Mouse (Mus musculus) embryonic fibroblast, embryonic 13.5 days (primary cell): ENCODE data around the gene Epb41l1. TPM values are rescaled to one million over a fixed set of nuclear protein-coding genes. Genes with fewer than 3 reads are reported as not detected.

Experiments used
- H3K27ac ChIP-seq: 2 replicates; pipeline ENCODE4 v1.5.1; 2012; ENCODE audit warnings: low read length, control low read depth, inconsistent platforms; ENCODE audit not compliant: insufficient read depth
- H3K4me1 ChIP-seq: 2 replicates; pipeline ENCODE4 v1.6.1; 2011; ENCODE audit warnings: low read length; ENCODE audit not compliant: control insufficient read depth, insufficient read depth
- H3K4me3 ChIP-seq: 2 replicates; pipeline ENCODE4 v1.5.1; 2011; ENCODE audit warnings: mild to moderate bottlenecking, control low read depth, low read length; ENCODE audit not compliant: insufficient read depth
- CTCF ChIP-seq: IDR thresholded peaks from 2 replicates; pipeline ENCODE4 v1.5.1; 2011; ENCODE audit warnings: mild to moderate bottlenecking, control low read depth, low read length, moderate library complexity, borderline replicate concordance; ENCODE audit not compliant: insufficient read depth
- POLR2A ChIP-seq: IDR thresholded peaks from 2 replicates; pipeline ENCODE4 v1.6.1; 2011; ENCODE audit warnings: low read depth, mild to moderate bottlenecking, control low read depth, low read length, moderate library complexity
- polyA plus RNA-seq: library from polyadenylated mRNA; stranded (reverse); fragments of >200 nt; gene quantifications from 2 replicates; pipeline ENCODE4 v1.2.4, GENCODE M21; 2011; ENCODE audit warnings: low read depth; ENCODE audit not compliant: missing spikeins, insufficient read length

Epb41l1 gene
- polyA plus RNA-seq, 1 experiment = 33.6 TPM

DNA sequence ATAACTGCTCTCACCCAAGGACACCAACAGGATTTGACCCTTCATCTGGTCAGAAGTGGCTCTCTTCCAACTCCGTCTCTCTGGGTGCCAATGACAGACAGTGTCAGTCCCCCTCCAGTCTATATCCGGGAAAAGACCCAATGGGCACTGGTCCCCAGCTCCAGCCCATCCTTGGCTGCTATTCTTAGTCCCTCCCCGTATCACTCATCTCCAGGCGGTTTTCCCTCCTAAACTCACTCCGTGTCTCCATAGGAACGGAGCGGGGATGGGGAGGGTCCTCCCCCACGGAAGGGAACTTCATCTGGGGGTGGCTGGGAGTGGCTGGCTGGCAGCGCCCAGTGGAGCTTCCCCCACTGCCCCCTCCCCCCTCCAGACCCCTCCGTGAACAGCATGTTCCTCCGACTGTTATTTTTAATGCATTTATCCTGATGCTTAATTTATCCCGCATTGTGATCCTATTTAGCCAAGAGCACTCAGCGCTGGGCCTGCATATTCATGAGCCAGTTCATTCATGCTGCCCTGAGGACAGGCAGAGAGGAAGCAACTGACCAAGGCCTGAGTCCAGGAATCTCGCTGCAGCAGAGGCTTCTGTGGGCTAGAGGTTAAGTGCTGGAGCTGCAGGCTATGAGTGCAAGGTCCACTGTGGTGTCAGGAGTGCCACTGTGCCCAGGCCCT lies 164.2 kb downstream of the Epb41l1 start:
- Histone ChIP-seq H3K4me1 (no peaks in the 10 kb centered on the region), H3K4me3 (no peak overlapping the region), H3K27ac (no peak overlapping the region)
- TF ChIP-seq CTCF = no peak
- TF ChIP-seq POLR2A = no peak

DNA sequence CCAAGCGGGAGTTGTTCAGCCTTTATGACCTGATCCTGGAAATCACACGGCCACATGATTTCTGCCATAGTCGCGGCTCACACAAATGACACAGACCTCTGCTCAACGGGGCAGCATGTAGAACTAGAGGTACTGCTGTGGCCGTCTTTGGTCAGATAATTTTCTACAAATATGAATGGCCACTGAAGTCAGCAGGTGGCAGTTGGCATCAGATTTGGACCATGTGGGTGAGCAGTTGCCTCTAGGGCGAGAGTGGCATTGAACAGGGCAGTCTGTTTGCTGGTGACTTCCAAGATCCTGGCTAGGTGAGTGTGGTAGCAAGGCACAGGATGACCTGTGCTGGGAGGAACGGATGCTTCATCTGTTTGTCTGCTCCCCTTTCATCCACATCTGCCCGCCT lies 168.8 kb downstream of the Epb41l1 start:
- no peak for TF ChIP-seq POLR2A
- no peak for TF ChIP-seq CTCF
- no peak overlapping the region for H3K4me3 ChIP-seq

More for the DNA sequence above, 168.8 kb downstream of the Epb41l1 start:
- no peak overlapping the region for H3K27ac ChIP-seq
- H3K4me1 ChIP-seq = no peaks in the 10 kb centered on the region

Other genes starting within 250 kb of the Epb41l1 start
- gene Rbm39, start 240.7 kb upstream of the Epb41l1 start, polyA plus RNA-seq = 391 and 520 TPM in 2 replicates
- gene Phf20, start 224.4 kb upstream of the Epb41l1 start, polyA plus RNA-seq = 32.3 and 39.4 TPM in 2 replicates
- gene Cnbd2, start 108.6 kb upstream of the Epb41l1 start, polyA plus RNA-seq = 1.3 and 3.4 TPM in 2 replicates
- gene Scand1, start 108.2 kb upstream of the Epb41l1 start, polyA plus RNA-seq = 16.3 and 23.3 TPM in 2 replicates
- gene Aar2, start 126.7 kb downstream of the Epb41l1 start, polyA plus RNA-seq = 13.3 and 14.1 TPM in 2 replicates
- gene Dlgap4, start 192.8 kb downstream of the Epb41l1 start, polyA plus RNA-seq = 58.4 and 71.4 TPM in 2 replicates